Mouse (Mus musculus): ENCODE results near the gene Gm10160.

GRCm38 (mm10) chr7:81861921-81862320 is 6.3 kb upstream of the Gm10160 start:
- TF ChIP-seq CTCF (IDR thresholded peaks at IDR 0.05; ENCODE audit: low read depth, low read length) = no peak
- no peak for TF ChIP-seq GATA1 (IDR thresholded peaks at IDR 0.05; ENCODE audit: borderline replicate concordance, low read length)

Measured in G1E (cell line).